17 mouse cellular contexts compared by ENCODE assay signal in genomic region chr7:136267716-136268489, GRCm38 (mm10).
DNase-seq lines count a peak whose midpoint lies in the region; ATAC-seq and TF ChIP-seq lines count a peak whose summit lies in the region.
"Had no signal": no experiment of that assay in that cellular context is flagged by ENCODE, and none has a peak within 500 bp of the region (broad histone marks: within the 10 kb centered on the region; RNA-seq: fewer than 3 reads in every experiment).

No protein-coding gene starts in this region.

- no peaks in the 10 kb centered on the region for H3K27me3 ChIP-seq in forebrain, postnatal 0 days (ENCODE audit: insufficient read depth, low read length)
- H3K27me3 ChIP-seq: embryonic facial prominence, embryonic 12.5 days; megakaryocyte, embryonic 14.5 days; neural tube, embryonic 12.5 days had no signal

- H3K4me2 ChIP-seq in forebrain, postnatal 0 days (ENCODE audit: low read depth): no peak overlapping the region
- H3K4me2 ChIP-seq: embryonic facial prominence, embryonic 12.5 days; heart, embryonic 13.5 days; lung, embryonic 14.5 days; neural tube, embryonic 12.5 days had no signal

- no peak for TF ChIP-seq CTCF in forebrain, postnatal 0 days (IDR thresholded peaks at IDR 0.05; ENCODE audit: low read depth)

- H3K9me3 ChIP-seq in forebrain, postnatal 0 days (ENCODE audit: low read length): no peaks in the 10 kb centered on the region
- H3K9me3 ChIP-seq: embryonic facial prominence, embryonic 12.5 days; heart, embryonic 13.5 days; neural tube, embryonic 12.5 days had no signal

- 0 out of 2 replicates have a peak overlapping the region, but pooled peaks have one; percentile 30 for H3K27ac ChIP-seq in forebrain, postnatal 0 days (ENCODE audit: low read depth, low read length)
- H3K27ac ChIP-seq: embryonic facial prominence, embryonic 12.5 days; heart, embryonic 13.5 days; neural tube, embryonic 12.5 days had no signal

- 33% methylated on average over 7 of the region's 7 CpGs for WGBS in forebrain, postnatal 0 days

- peak; percentile 1 to 22 for DNase-seq in frontal cortex, postnatal 36 days (ENCODE audit: low spot score in 2 of 2)
- no peak for DNase-seq in frontal cortex, postnatal 14 days (ENCODE audit: low spot score in 2 of 2)
- DNase-seq in brain, adult 2 months (ENCODE audit: low read depth, low spot score): peak; percentile 86
- DNase-seq in forebrain, postnatal 0 days: peak; percentile 59
- peak; percentile 3 to 28 for DNase-seq in left cerebral cortex, postnatal 25 days (ENCODE audit: low spot score in 2 of 2)
- no peak for DNase-seq in gastrocnemius, postnatal 25 days
- no peak for DNase-seq in adrenal gland, adult (ENCODE audit: inconsistent age in 2 of 2, low spot score in 1 of 2)
- DNase-seq: adrenal gland, adult 8-10 months; cerebellum, adult 11-12 months; kidney, postnatal 10 days; lung, embryonic 14.5 days; thymus, postnatal 4 days had no signal

- H3K4me1 ChIP-seq in forebrain, postnatal 0 days (ENCODE audit: insufficient read depth): peaks cover 11% of the 10 kb centered on the region; the same call in 1 of the 2 replicates
- H3K4me1 ChIP-seq: embryonic facial prominence, embryonic 12.5 days; heart, embryonic 13.5 days; megakaryocyte, embryonic 14.5 days had no signal

- H3K9ac ChIP-seq in forebrain, postnatal 0 days: no peak overlapping the region
- H3K9ac ChIP-seq: embryonic facial prominence, embryonic 12.5 days; heart, embryonic 13.5 days; lung, embryonic 14.5 days; neural tube, embryonic 12.5 days had no signal

- no peak overlapping the region for H3K4me3 ChIP-seq in forebrain, postnatal 0 days (ENCODE audit: low read depth, low read length)
- H3K4me3 ChIP-seq: embryonic facial prominence, embryonic 12.5 days; heart, embryonic 13.5 days; megakaryocyte, embryonic 14.5 days; neural tube, embryonic 12.5 days had no signal

- ATAC-seq in forebrain, postnatal 0 days: peak; percentile 42; the same call in 1 of the 2 replicates
- ATAC-seq in granulocyte monocyte progenitor cell, adult 5-6 weeks (replicated peaks; ENCODE audit: poor library complexity, severe bottlenecking): no peak

- intact Hi-C loops in left cerebral cortex, postnatal 25 days (cut with DNase I): no loop called here

- no peaks in the 10 kb centered on the region for H3K36me3 ChIP-seq in forebrain, postnatal 0 days (ENCODE audit: insufficient read depth)
- H3K36me3 ChIP-seq: embryonic facial prominence, embryonic 12.5 days; heart, embryonic 13.5 days; neural tube, embryonic 12.5 days had no signal

Comparison
In these comparisons a context has a peak if more than half of its experiments do, and no peak if none do; other contexts are left out.
1. DNase-seq: peak in frontal cortex, postnatal 36 days (2 of 2), brain, adult 2 months (single experiment), forebrain, postnatal 0 days (single experiment) and left cerebral cortex, postnatal 25 days (2 of 2); none in frontal cortex, postnatal 14 days (0 of 2), gastrocnemius, postnatal 25 days (single experiment) and adrenal gland, adult (0 of 2).